Mouse (Mus musculus) megakaryocyte, adult 5-6 weeks (primary cell): ENCODE measurements at regions not wholly inside any gene's neighbourhood (a gene's known extent, or its start where the extent isn't known, plus 50 kb on each side); places are given as distances from the start of the nearest gene placed in this dataset.
A peak's percentile ranks its signal among the peaks of the same experiment; 100 is the strongest.

Experiments used
- ATAC-seq: 2 replicates; pipeline ENCODE4 v1.8.0; 2016; ENCODE audit warnings: mild to moderate bottlenecking, inconsistent platforms; ENCODE audit not compliant: poor library complexity, severe bottlenecking

GRCm38 (mm10) chr14:105056171-105056570 is 121.0 kb downstream of the Rbm26 start:
- no peak for ATAC-seq

- ATAC-seq: no peak
Observed at GRCm38 (mm10) chr14:105038798-105039197, 138.3 kb downstream of the Rbm26 start.

GRCm38 (mm10) chr14:105034712-105035377 is 142.3 kb downstream of the Rbm26 start:
- no peak for ATAC-seq

GRCm38 (mm10) chr14:105019971-105020370 is 157.2 kb downstream of the Rbm26 start:
- no peak for ATAC-seq

GRCm38 (mm10) chr14:105016089-105016846 is 160.9 kb downstream of the Rbm26 start:
- ATAC-seq: no peak

GRCm38 (mm10) chr14:105015278-105015677 is 161.8 kb downstream of the Rbm26 start:
- no peak for ATAC-seq

- no peak for ATAC-seq
Observed at GRCm38 (mm10) chr14:105010742-105011141, 166.4 kb downstream of the Rbm26 start.

- ATAC-seq: no peak
Observed at GRCm38 (mm10) chr14:105008331-105008730, 168.8 kb downstream of the Rbm26 start.

GRCm38 (mm10) chr14:104994066-104994465 is 183.1 kb downstream of the Rbm26 start:
- ATAC-seq: no peak

- ATAC-seq: no peak
Observed at GRCm38 (mm10) chr14:104966046-104966445, 211.1 kb downstream of the Rbm26 start.

- no peak for ATAC-seq
Observed at GRCm38 (mm10) chr14:104943450-104943849, 233.7 kb downstream of the Rbm26 start.

- ATAC-seq: no peak
Observed at GRCm38 (mm10) chr14:104939961-104940360, 237.2 kb downstream of the Rbm26 start.

- peak; percentile 59 for ATAC-seq
Observed at GRCm38 (mm10) chr14:104937083-104937864, 239.9 kb downstream of the Rbm26 start.

GRCm38 (mm10) chr14:104935956-104936355 is 241.2 kb downstream of the Rbm26 start:
- no peak for ATAC-seq

GRCm38 (mm10) chr14:104905706-104906105 is 271.4 kb downstream of the Rbm26 start:
- ATAC-seq: no peak

- no peak for ATAC-seq
Observed at GRCm38 (mm10) chr14:104902120-104903027, 274.8 kb downstream of the Rbm26 start.

GRCm38 (mm10) chr14:104901072-104901471 is 276.1 kb downstream of the Rbm26 start:
- ATAC-seq: no peak

GRCm38 (mm10) chr14:104871203-104871602 is 305.9 kb downstream of the Rbm26 start:
- ATAC-seq: no peak

GRCm38 (mm10) chr14:104867540-104867939 is 309.6 kb downstream of the Rbm26 start:
- ATAC-seq: 0 out of 2 replicates have a peak, but pooled peaks have one; percentile 43

- ATAC-seq: no peak
Observed at GRCm38 (mm10) chr14:104863881-104864280, 313.2 kb downstream of the Rbm26 start.
